Mouse (Mus musculus): ENCODE measurements at regions not wholly inside any gene's neighbourhood (a gene's known extent, or its start where the extent isn't known, plus 50 kb on each side); places are given as distances from the start of the nearest gene placed in this dataset.

GRCm38 (mm10) chr2:110426881-110427280 is 63.9 kb upstream of the Fibin start:
- H3K36me3 ChIP-seq = no peaks in the 10 kb centered on the region
- H3K9me3 ChIP-seq = no peaks in the 10 kb centered on the region
- H3K4me1 ChIP-seq (replicated peaks) = no peaks in the 10 kb centered on the region
- 62% methylated on average over 4 of the region's 4 CpGs for WGBS
- no peak for DNase-seq (ENCODE audit: low spot score)
- H3K4me3 ChIP-seq = no peak overlapping the region
- no peaks in the 10 kb centered on the region for H3K27me3 ChIP-seq (ENCODE audit: insufficient read depth, poor library complexity, severe bottlenecking)
- H3K27ac ChIP-seq = no peak overlapping the region

- DNase-seq (ENCODE audit: low spot score) = no peak
Observed at GRCm38 (mm10) chr2:110452694-110453093, 89.7 kb upstream of the Fibin start.

DNA sequence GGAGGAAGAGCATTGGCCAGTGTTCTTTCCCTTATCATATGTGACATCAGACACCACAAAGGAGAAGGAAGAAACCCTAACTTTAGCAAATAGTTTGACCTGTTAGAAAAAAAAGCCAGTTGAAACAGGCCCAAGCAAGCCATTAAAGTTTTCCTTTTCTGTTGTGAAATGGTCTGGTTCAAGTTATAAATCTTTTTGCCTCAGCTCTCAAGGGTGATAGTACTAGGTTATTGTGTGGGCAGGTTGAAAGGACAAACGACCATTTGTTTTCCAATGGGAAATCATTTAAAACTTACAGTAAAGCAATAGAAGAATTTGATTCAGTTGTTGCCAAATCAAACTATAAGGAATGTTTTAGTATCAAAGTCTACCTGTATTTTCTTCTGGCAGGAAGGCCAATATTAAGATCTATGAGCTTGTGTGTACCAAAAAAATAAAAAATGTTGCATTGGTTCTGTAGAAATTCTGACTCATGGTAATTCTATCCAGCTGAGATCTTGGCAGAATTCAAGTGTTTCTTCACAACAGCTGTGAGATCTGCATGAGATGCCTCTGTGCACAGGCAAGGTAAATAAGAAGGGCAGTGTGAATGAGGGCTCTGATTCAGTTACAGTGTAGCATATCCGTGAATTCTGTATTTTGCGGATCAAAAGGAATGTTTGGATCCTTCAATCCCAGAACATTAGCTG is 109.5 kb upstream of the Fibin start:
- H3K36me3 ChIP-seq = no peaks in the 10 kb centered on the region
- H3K27me3 ChIP-seq (ENCODE audit: insufficient read depth, poor library complexity, severe bottlenecking) = no peaks in the 10 kb centered on the region
- WGBS = 91% methylated on average over 3 of the region's 3 CpGs
- no peaks in the 10 kb centered on the region for H3K4me1 ChIP-seq (replicated peaks)
- no peak overlapping the region for H3K4me3 ChIP-seq
- H3K9me3 ChIP-seq = no peaks in the 10 kb centered on the region
- no peak for DNase-seq (ENCODE audit: low spot score)
- H3K27ac ChIP-seq = no peak overlapping the region

More at GRCm38 (mm10) chr2:110452694-110453093, 89.7 kb upstream of the Fibin start:
- Histone ChIP-seq H3K27ac (no peak overlapping the region), H3K27me3 (ENCODE audit: insufficient read depth, poor library complexity, severe bottlenecking) (no peaks in the 10 kb centered on the region), H3K9me3 (no peaks in the 10 kb centered on the region), H3K4me1 (replicated peaks) (no peaks in the 10 kb centered on the region), H3K4me3 (no peak overlapping the region), H3K36me3 (no peaks in the 10 kb centered on the region)
- WGBS = 91% methylated on average over 3 of the region's 3 CpGs

DNA sequence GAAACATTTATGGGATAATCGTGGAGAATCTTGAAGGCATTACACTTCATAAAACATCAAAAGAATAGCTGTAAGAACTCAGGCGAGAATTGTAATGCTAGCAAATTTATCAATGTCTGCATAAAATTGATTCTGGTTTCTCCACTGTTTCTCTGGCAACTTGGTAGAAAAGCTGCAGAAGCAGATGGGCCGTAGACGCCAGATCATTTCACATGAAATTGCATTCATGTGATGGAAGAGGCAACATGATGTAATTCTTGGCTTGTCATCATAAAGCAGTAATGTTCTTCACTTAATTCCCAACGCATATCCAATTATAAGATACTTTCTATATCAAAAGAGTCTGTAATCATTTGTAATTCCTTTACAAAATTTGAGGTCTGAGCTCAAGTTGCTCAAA is 113.6 kb upstream of the Fibin start:
- H3K4me3 ChIP-seq = no peak overlapping the region
- H3K9me3 ChIP-seq = no peaks in the 10 kb centered on the region
- no peak for DNase-seq (ENCODE audit: low spot score)
- no peaks in the 10 kb centered on the region for H3K36me3 ChIP-seq
- H3K27me3 ChIP-seq (ENCODE audit: insufficient read depth, poor library complexity, severe bottlenecking) = no peaks in the 10 kb centered on the region
- no peaks in the 10 kb centered on the region for H3K4me1 ChIP-seq (replicated peaks)
- 90% methylated on average over 5 of the region's 5 CpGs for WGBS
- no peak overlapping the region for H3K27ac ChIP-seq

DNA sequence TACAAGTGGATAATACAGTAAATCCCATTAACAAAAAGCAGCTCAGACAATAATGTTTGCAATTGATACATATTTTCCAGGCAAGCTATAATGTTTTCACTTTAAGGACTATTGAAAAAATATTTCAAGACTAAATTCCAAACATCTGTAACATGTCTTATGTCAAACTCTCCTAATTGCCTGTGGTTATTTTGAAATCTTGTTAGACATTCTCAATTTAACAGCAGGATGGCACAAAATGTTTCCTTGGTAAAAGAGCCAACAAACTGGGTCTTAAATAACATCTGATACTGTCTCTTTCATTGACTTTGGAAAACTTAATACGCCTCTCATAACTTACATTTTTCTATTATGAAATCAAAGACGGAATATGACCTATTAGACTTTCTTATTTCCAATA is 115.8 kb upstream of the Slc5a12 start:
- Histone ChIP-seq H3K27ac (no peak overlapping the region), H3K9me3 (no peaks in the 10 kb centered on the region), H3K4me3 (no peak overlapping the region), H3K4me1 (replicated peaks) (no peaks in the 10 kb centered on the region; the same call in 1 of the 2 replicates), H3K27me3 (ENCODE audit: insufficient read depth, poor library complexity, severe bottlenecking) (no peaks in the 10 kb centered on the region), H3K36me3 (no peaks in the 10 kb centered on the region)
- WGBS = 88% methylated on average over 2 of the region's 2 CpGs
- no peak for DNase-seq (ENCODE audit: low spot score)

- H3K4me1 ChIP-seq (replicated peaks) = peaks cover 6% of the 10 kb centered on the region; the same call in 1 of the 2 replicates
- no peaks in the 10 kb centered on the region for H3K9me3 ChIP-seq
- WGBS = 87% methylated on average over 5 of the region's 5 CpGs
- no peaks in the 10 kb centered on the region for H3K27me3 ChIP-seq (ENCODE audit: insufficient read depth, poor library complexity, severe bottlenecking)
- DNase-seq (ENCODE audit: low spot score) = no peak
- no peak overlapping the region for H3K4me3 ChIP-seq
- H3K27ac ChIP-seq = 0 out of 2 replicates have a peak overlapping the region, but pooled peaks have one; percentile 16
- no peaks in the 10 kb centered on the region for H3K36me3 ChIP-seq
Observed at GRCm38 (mm10) chr2:110486201-110486600, 110.9 kb upstream of the Slc5a12 start.

DNA sequence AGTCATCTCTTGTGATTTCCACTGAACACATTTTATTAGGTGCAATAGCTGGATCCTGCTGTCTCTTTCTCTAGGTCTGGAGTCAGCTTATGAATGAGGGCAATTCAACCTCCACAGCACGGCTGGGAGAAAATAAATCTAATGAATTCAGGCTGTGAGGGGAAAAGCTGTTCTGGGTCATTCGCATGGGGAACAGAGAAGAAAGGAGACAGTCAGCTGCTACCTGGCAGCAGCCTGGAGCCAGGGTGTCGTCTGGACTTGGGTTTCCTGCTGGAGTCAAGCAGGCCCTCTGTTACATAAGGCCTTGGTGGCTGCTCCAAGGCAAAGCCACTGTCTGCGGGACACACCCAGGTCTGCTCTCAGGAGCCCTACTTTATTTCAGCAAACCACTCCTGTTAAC is 110.4 kb upstream of the Slc5a12 start:
- Histone ChIP-seq H3K9me3 (no peaks in the 10 kb centered on the region), H3K27me3 (ENCODE audit: insufficient read depth, poor library complexity, severe bottlenecking) (no peaks in the 10 kb centered on the region), H3K4me1 (replicated peaks) (peaks cover 6% of the 10 kb centered on the region; the same call in 1 of the 2 replicates), H3K36me3 (no peaks in the 10 kb centered on the region), H3K4me3 (no peak overlapping the region), H3K27ac (0 out of 2 replicates have a peak overlapping the region, but pooled peaks have one; percentile 23)
- DNase-seq (ENCODE audit: low spot score) = peak; percentile 7
- 51% methylated on average over 4 of the region's 4 CpGs for WGBS

- Histone ChIP-seq H3K4me3 (no peak overlapping the region), H3K36me3 (no peaks in the 10 kb centered on the region), H3K9me3 (no peaks in the 10 kb centered on the region), H3K4me1 (replicated peaks) (peaks cover 6% of the 10 kb centered on the region; the same call in 1 of the 2 replicates), H3K27me3 (ENCODE audit: insufficient read depth, poor library complexity, severe bottlenecking) (no peaks in the 10 kb centered on the region), H3K27ac (no peak overlapping the region)
- no peak for DNase-seq (ENCODE audit: low spot score)
- WGBS = 69% methylated on average over 7 of the region's 7 CpGs
Observed at GRCm38 (mm10) chr2:110487950-110488349, 109.1 kb upstream of the Slc5a12 start.

DNA sequence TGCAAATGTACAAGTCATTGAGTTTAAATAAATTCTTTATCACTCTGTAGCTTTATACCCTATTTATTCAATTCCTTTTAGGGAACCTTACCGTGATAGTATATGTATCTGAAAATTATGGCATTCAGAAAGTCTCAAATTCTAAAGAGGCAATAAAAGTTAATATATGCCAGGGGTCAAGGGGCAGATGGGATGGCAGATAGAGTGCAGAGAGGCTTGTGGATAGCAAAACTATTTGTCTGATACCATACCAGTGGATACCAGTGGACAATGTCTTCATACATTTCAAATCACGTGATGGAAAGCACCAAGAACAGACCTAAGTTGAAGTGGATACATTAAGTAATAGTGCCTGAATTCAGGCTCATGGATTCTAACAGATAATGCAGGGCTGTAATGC is 95.3 kb upstream of the Slc5a12 start:
- WGBS = 81% methylated on average over 2 of the region's 2 CpGs
- H3K36me3 ChIP-seq = no peaks in the 10 kb centered on the region
- H3K4me3 ChIP-seq = no peak overlapping the region
- no peak overlapping the region for H3K27ac ChIP-seq
- no peaks in the 10 kb centered on the region for H3K9me3 ChIP-seq
- H3K4me1 ChIP-seq (replicated peaks) = no peaks in the 10 kb centered on the region
- no peak for DNase-seq (ENCODE audit: low spot score)
- no peaks in the 10 kb centered on the region for H3K27me3 ChIP-seq (ENCODE audit: insufficient read depth, poor library complexity, severe bottlenecking)

GRCm38 (mm10) chr2:110508162-110508748 is 88.8 kb upstream of the Slc5a12 start:
- H3K4me3 ChIP-seq = no peak overlapping the region
- no peaks in the 10 kb centered on the region for H3K9me3 ChIP-seq
- H3K27ac ChIP-seq = no peak overlapping the region
- no peaks in the 10 kb centered on the region for H3K36me3 ChIP-seq
- 88% methylated on average over 3 of the region's 3 CpGs for WGBS
- DNase-seq (ENCODE audit: low spot score) = no peak
- no peaks in the 10 kb centered on the region for H3K27me3 ChIP-seq (ENCODE audit: insufficient read depth, poor library complexity, severe bottlenecking)
- H3K4me1 ChIP-seq (replicated peaks) = no peaks in the 10 kb centered on the region

DNA sequence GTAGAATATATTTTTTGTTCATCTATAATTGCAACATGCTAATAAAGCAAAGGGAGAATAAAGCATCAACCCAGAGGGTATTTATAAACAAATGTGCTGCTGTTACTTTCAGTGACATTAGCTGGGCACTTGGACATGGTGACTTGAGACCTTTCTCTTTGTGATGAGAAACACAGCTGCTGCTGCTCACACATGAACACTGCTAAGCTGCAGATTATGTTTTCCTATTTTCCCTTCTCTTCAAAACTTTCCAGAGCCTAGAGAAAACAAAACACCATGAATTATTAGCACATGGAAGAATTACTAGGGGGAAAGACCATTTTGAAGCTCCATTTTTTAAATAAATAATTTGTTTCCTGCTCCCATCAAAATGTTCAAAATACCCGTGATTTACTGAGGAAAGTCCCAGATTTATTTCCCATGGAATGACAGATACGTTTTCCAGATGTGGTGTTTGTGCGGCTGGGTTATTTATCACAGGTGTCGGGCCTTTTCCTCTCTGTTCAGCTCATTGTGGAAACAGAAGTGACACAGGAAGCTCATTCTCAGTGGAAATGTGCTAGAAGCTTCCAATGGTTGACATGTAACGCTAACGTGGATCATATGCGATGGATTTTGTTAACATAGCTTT is 73.8 kb upstream of the Slc5a12 start:
- Histone ChIP-seq H3K4me3 (no peak overlapping the region), H3K4me1 (replicated peaks) (no peaks in the 10 kb centered on the region), H3K27ac (no peak overlapping the region), H3K36me3 (no peaks in the 10 kb centered on the region), H3K9me3 (no peaks in the 10 kb centered on the region), H3K27me3 (ENCODE audit: insufficient read depth, poor library complexity, severe bottlenecking) (no peaks in the 10 kb centered on the region)
- DNase-seq (ENCODE audit: low spot score) = no peak
- WGBS = 74% methylated on average over 7 of the region's 7 CpGs

DNA sequence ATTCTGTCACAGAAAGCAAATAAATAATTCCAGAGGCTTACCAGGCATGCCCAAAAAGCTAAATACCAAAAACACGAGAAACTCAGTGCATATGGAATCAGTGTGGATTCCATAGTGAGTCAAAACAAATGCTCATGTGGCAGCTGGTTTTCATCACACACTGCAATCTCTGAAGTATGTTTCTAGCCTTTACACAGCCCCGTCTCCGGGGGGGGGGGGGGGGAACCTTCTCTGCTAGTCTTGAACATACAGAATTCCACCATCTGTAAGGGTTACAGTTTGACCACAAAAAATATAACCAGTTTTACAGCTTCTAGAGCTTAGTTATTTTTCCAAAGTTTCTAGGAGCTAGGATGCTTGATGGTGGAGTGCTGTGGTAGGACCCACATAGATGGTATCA is 68.9 kb upstream of the Slc5a12 start:
- peak; percentile 9 for DNase-seq (ENCODE audit: low spot score)
- Histone ChIP-seq H3K36me3 (no peaks in the 10 kb centered on the region), H3K27me3 (ENCODE audit: insufficient read depth, poor library complexity, severe bottlenecking) (no peaks in the 10 kb centered on the region), H3K4me1 (replicated peaks) (no peaks in the 10 kb centered on the region), H3K9me3 (no peaks in the 10 kb centered on the region), H3K4me3 (no peak overlapping the region), H3K27ac (no peak overlapping the region)
- WGBS = 67% methylated on average over 3 of the region's 3 CpGs

DNA sequence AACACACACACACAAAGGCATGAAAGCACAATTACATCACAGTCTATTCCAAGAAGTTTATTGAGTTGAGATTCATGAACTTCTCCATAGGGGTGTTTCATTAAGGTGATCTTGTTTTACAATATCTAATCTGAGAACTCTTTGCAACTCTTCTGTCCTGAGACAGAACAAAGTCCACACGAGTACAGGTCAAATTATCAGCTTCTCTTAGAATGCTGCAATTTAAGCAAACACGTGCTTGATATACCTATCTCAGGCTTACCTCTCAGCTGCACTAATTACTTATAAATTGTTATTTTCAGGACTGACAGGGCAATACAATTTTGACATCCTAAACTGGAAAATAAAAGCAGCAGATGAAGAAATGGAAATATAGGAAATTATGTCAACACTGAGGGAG is 57.0 kb upstream of the Slc5a12 start:
- H3K4me1 ChIP-seq (replicated peaks) = no peaks in the 10 kb centered on the region
- H3K4me3 ChIP-seq = no peak overlapping the region
- no peaks in the 10 kb centered on the region for H3K27me3 ChIP-seq (ENCODE audit: insufficient read depth, poor library complexity, severe bottlenecking)
- H3K27ac ChIP-seq = no peak overlapping the region
- no peaks in the 10 kb centered on the region for H3K9me3 ChIP-seq
- DNase-seq (ENCODE audit: low spot score) = no peak
- no peaks in the 10 kb centered on the region for H3K36me3 ChIP-seq
- 85% methylated on average over 2 of the region's 2 CpGs for WGBS

Measured in hindbrain, embryonic 10.5 days (tissue).